Mouse (Mus musculus): ENCODE data around the gene Stk19. TPM values are rescaled to one million over a fixed set of nuclear protein-coding genes. Genes with fewer than 3 reads are reported as not detected.
"Not testable (repeated sequence)": the region's sequence is repeated elsewhere in the genome, so short reads cannot be mapped to it uniquely, and the experiment has no call there.

Gene Stk19
- total RNA-seq, 2 experiments from 2014 or later = 8.9 to 9.0 TPM

GRCm38 (mm10) chr17:34797211-34797995 is 39.3 kb downstream of the Stk19 start:
- DNase-seq = not testable (repeated sequence)

GRCm38 (mm10) chr17:34796311-34797140 is 40.2 kb downstream of the Stk19 start:
- no peak for DNase-seq

GRCm38 (mm10) chr17:34795633-34796032 is 41.1 kb downstream of the Stk19 start:
- peak; percentile 71 for DNase-seq

- DNase-seq = no peak
Measured at GRCm38 (mm10) chr17:34795016-34795415, 41.7 kb downstream of the Stk19 start.

DNA sequence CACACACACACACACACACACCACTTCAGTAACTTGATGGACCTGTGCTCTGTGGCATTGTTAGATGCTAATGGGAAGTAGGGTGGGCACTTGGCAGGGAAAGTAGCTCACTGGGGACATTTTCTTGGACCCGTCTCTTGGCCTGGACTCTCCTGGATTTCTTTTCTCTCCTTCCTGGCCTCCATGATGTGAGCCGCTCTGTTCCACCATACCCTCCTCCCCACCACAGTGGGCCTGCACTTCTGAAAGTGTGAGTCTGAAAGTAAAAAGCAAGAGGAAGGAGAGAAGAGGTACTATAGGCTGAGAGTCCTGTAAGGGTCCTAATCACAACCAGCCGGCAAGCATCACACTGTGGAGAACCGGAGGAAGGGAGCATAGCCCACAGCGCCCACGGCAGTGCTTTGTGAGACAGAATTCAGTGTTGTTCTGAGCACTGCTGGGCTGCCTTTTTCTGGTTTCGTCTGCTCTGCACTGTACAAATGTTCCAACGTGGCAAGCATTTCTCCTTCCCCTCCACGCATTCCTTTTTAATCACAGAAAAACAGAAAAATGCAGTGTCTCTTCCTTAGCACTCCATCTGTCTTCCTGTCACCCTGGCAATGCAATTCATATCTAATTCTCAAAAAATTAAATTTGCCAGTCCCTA is 58.9 kb downstream of the Stk19 start:
- DNase-seq = no peak

Small RNAs within 50 kb of the gene (microRNA-seq; reads per million reads assigned to microRNA genes)
- gene Mir6970 (0 reads per million in 2 experiments), gene Mir6971 (0.32 to 1.0 reads per million in 2 experiments), gene Mir6972 (0 reads per million in 2 experiments)

Other genes starting within 250 kb of the Stk19 start
- gene Gpsm3, start 247.1 kb downstream of the Stk19 start, total RNA-seq (2021) = 1 to 10 TPM; 3.2 to 5.0 TPM
- 10 to 100 TPM; 24.2 to 30.9 TPM for gene Pbx2, start 245.7 kb downstream of the Stk19 start, total RNA-seq (2021)
- 1 to 10 TPM; 1.1 to 1.4 TPM for gene Ager, start 239.1 kb downstream of the Stk19 start, total RNA-seq (2021)
- 10 to 100 TPM; 19.8 to 21.8 TPM for gene Rnf5, start 233.3 kb downstream of the Stk19 start, total RNA-seq (2021)
- 10 to 100 TPM; 38.0 to 39.4 TPM for gene Agpat1, start 232.7 kb downstream of the Stk19 start, total RNA-seq (2021)
- 10 to 100 TPM; 13.8 to 15.2 TPM for gene Egfl8, start 221.0 kb downstream of the Stk19 start, total RNA-seq (2021)
- 10 to 100 TPM; 32.6 to 33.7 TPM for gene Ppt2, start 208.4 kb downstream of the Stk19 start, total RNA-seq (2021)
- under 1 TPM; 0.61 to 0.63 TPM for gene Prrt1, start 207.4 kb downstream of the Stk19 start, total RNA-seq (2021)
- 1 to 10 TPM; 4.5 to 4.7 TPM for gene Fkbpl, start 192.2 kb downstream of the Stk19 start, total RNA-seq (2021)
- 10 to 100 TPM; 12.7 to 14.4 TPM for gene Atf6b, start 189.8 kb downstream of the Stk19 start, total RNA-seq (2021)
- 100 to 1,000 TPM in 1 of 2 experiments, 10 to 100 TPM in 1; 90.2 to 123 TPM for gene Tnxb, start 166.4 kb downstream of the Stk19 start, total RNA-seq (2021)
- 1 to 10 TPM; 2.0 to 3.3 TPM for gene C4b, start 93.1 kb downstream of the Stk19 start, total RNA-seq (2021)
- gene Cyp21a1, start 32.4 kb downstream of the Stk19 start, total RNA-seq (2021) = under 1 TPM; 0.31 to 0.36 TPM
- 10 to 100 TPM; 12.3 to 15.3 TPM for gene Dxo, start 74 bp upstream of the Stk19 start, total RNA-seq (2021)
- gene Skiv2l, start 13.3 kb upstream of the Stk19 start, total RNA-seq (2021) = 10 to 100 TPM; 19.6 to 22.2 TPM
- 10 to 100 TPM; 13.7 to 17.3 TPM for gene Nelfe, start 13.4 kb upstream of the Stk19 start, total RNA-seq (2021)
- 1 to 10 TPM; 1.9 to 4.1 TPM for gene Cfb, start 25.6 kb upstream of the Stk19 start, total RNA-seq (2021)
- 1 to 10 TPM; 4.6 to 7.3 TPM for gene Zbtb12, start 42.5 kb upstream of the Stk19 start, total RNA-seq (2021)
- gene Gm20547, start 45.1 kb upstream of the Stk19 start, total RNA-seq (2021) = not detected
- gene C2, start 61.3 kb upstream of the Stk19 start, total RNA-seq (2021) = 1 to 10 TPM; 4.3 to 5.6 TPM
- 10 to 100 TPM; 40.9 to 53.7 TPM for gene Ehmt2, start 61.5 kb upstream of the Stk19 start, total RNA-seq (2021)
- not detected for gene Slc44a4, start 77.5 kb upstream of the Stk19 start, total RNA-seq (2021)
- 1 to 10 TPM; 8.3 to 8.9 TPM for gene Neu1, start 94.3 kb upstream of the Stk19 start, total RNA-seq (2021)
- 1 to 10 TPM; 2.2 to 4.3 TPM for gene Hspa1b, start 122.3 kb upstream of the Stk19 start, total RNA-seq (2021)
- not detected for gene Gm20481, start 133.0 kb upstream of the Stk19 start, total RNA-seq (2021)
- 1 to 10 TPM; 3.8 to 6.4 TPM for gene Hspa1a, start 135.2 kb upstream of the Stk19 start, total RNA-seq (2021)
- 1 to 10 TPM; 6.2 to 9.9 TPM for gene Hspa1l, start 135.8 kb upstream of the Stk19 start, total RNA-seq (2021)
- 10 to 100 TPM; 24.7 to 28.2 TPM for gene Lsm2, start 144.9 kb upstream of the Stk19 start, total RNA-seq (2021)
- 10 to 100 TPM; 31.4 to 40.7 TPM for gene Vars, start 164.0 kb upstream of the Stk19 start, total RNA-seq (2021)
- 1 to 10 TPM; 2.0 to 2.5 TPM for gene Vwa7, start 179.6 kb upstream of the Stk19 start, total RNA-seq (2021)
- 1 to 10 TPM; 2.8 to 3.1 TPM for gene Sapcd1, start 191.1 kb upstream of the Stk19 start, total RNA-seq (2021)
- gene Msh5, start 209.8 kb upstream of the Stk19 start, total RNA-seq (2021) = 1 to 10 TPM; 1.5 to 3.5 TPM
- gene Clic1, start 213.0 kb upstream of the Stk19 start, total RNA-seq (2021) = 10 to 100 TPM; 39.2 to 50.5 TPM
- gene Ddah2, start 222.1 kb upstream of the Stk19 start, total RNA-seq (2021) = 10 to 100 TPM; 45.3 to 51.9 TPM
- not detected for gene Ly6g6c, start 228.4 kb upstream of the Stk19 start, total RNA-seq (2021)
- under 1 TPM in 1 of 2 experiments, not detected in 1; 0.20 TPM for gene Mpig6b, start 229.2 kb upstream of the Stk19 start, total RNA-seq (2021)
- not detected for gene Ly6g6e, start 240.0 kb upstream of the Stk19 start, total RNA-seq (2021)
- gene Ly6g6d, start 241.1 kb upstream of the Stk19 start, total RNA-seq (2021) = under 1 TPM in 1 of 2 experiments, not detected in 1; 0.97 TPM
- gene Ly6g6f, start 248.7 kb upstream of the Stk19 start, total RNA-seq (2021) = under 1 TPM in 1 of 2 experiments, not detected in 1; 0.23 TPM